Mouse (Mus musculus) heart, adult 11 months (tissue): ENCODE results near the gene Tex101.
"Not testable (repeated sequence)": the region's sequence is repeated elsewhere in the genome, so short reads cannot be mapped to it uniquely, and the experiment has no call there.

ENCODE experiments used
- DNase-seq: peaks from one replicate; pipeline ENCODE4 v3.0.0; 2022

Gene Tex101

DNA sequence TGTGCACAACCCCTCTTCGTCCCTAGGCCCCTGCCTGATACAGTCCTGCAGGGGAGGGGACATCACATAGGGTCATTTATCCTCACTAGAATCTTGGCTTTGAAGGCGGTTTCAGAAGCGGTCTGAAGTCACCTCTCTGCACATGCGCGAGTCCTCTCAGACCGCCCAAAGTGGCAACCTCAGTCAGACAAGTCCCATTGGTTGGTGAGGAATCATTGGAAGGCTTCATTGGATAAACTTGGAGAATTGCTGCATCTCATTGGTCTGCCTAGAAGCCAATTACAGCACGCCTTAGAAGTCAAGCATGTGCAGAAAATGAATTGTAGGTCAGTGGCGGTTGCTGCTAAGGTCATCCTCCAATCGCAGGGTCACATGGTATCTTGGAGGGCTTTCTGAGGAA, at the start of gene Tex101:
TSS of gene Tex101 (minus strand) at position 101 of the 400 bp plus-strand sequence.
- peak; percentile 50 for DNase-seq

DNA sequence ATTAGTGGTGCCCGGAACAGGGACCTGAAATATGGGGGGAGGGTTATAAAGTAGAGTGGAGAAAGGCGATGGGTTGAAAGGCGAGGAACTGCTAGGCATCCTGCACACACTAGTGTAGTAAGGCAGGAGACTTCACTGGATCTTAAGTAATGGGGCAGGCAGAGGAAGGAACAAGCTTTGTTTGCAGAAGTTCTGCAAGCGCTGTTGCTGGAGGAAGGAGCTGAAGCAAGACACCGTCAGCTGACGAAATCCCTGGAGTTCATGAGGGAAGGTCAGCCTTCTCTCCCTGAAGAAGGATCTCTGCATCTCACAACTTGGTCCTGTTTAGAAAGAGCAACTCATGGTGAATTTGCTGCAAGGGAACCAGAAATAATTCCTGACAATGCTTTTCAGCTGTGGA, 38.6 kb upstream of the Tex101 start:
- DNase-seq = no peak

DNA sequence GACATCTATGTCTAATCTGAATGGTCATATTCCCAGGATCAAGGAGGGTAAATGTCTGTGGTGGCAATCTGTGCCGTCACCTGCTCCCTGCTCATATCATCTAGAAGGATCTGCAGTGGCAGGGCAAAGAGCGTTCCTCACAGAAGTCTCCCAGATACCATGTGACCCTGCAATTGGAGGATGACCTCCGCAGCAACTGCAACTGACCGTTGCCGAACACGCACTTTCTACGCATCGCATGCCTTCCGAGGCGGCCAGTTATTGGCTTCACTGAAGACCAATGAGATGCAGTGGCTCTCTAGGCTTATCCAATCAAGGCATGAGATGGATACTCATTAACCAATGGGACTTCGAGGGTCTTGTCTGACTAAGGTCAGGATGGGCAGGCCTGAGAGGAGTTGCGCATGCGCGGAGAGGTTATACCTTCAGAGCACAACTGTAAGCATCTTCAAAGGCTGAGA, 32.4 kb upstream of the Tex101 start, which contains the start of gene BC049730:
TSS of gene BC049730 (plus strand) at position 411 of the 461 bp plus-strand sequence.
- DNase-seq = no peak

DNA sequence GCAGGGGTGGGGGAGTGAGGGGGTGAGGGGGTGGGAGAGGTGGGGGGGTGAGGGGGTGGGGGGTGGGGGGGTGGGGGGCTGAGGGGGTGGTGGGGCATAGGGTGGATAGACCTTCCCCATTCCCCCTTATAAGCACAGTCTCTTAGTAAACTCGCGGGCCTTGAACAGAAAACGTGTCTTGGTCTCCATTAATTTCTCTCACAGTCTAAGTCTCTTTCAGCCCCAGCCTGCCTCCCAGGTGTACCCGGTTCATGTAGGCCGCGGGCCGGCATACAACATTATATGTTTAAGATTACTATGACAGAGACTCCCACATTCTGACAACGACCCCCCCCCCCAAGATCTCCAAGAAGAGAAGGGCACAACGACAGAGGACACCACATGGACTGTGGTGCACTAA, 26.4 kb upstream of the Tex101 start:
- DNase-seq = peak; percentile 66

DNA sequence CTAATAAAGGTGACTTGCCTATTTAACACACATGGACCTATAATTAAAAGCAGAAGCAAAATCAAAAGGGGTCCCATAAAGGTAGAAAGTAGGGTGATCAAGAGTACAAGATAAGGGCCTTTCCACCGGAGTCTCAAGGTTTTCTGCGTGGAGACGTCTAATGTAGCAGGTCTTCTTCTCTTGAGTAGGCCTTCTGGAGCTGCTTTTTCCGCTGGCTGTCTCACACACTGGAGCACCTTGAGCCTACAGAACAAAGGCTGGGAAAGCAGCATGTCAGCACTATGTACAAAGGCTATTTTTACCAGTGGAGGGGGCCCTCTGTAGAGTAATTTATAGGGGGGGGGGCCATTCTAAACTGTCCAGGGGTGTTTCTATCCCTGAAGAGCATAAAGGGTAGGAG, 21.4 kb upstream of the Tex101 start:
- not testable (repeated sequence) for DNase-seq

DNA sequence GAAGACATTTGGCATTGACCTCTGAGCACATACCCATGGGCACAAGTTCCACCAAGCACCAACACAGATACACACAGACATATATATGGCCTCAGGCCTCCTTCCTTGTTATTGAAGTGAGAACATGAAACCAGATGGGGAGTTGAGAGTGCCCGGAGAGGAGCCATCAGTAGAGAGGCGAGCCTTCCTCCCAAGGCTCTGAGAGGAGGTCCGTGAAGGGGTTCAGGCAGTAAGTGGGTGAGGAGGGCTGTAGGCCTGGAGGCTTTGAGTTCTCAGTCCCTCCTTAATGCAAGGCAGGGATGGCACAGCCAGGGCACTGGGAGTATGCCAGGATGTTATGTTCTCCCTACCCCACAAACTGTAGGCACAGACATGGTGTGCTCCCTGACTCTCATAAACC, 16.2 kb upstream of the Tex101 start:
- DNase-seq = peak; percentile 54

DNA sequence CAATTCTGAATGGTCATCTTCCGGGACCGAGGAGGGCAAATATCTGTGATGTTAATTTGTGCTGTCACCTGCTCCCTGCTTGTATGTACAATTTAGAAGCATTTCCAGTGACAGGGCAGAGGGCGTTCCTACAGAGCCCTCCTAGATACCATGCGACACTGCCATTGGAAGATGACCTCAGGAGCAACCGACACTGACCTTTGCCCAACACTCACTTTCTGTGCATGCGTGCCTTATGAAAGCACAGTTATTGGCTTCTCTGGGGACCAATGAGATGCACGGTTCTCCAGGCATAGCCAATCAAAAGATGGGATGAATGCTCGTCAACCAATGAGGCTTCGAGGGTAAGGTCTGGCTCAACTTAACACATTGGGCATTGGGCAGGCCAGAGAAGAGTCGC, 11.0 kb upstream of the Tex101 start:
- peak; percentile 79 for DNase-seq

DNA sequence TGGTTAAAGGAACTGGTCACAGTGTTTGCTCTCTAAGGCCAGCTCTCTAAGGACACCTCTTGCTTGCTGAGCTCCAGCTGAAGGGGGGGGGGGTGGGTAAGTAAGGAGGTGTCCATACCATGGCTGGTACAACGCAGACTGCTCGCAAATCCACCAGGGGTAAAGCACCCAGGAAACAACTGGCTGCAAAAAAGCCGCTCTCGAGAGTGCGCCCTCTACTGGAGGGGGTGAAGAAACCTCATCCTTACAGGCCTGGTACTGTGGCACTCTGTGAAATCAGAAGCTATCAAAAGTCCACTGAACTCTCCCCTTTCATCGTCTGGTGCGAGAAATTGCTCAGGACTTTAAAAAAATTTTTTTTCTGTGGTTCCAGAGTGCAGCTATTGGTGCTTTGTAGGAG, 7.6 kb upstream of the Tex101 start:
- DNase-seq = peak; percentile 39

DNA sequence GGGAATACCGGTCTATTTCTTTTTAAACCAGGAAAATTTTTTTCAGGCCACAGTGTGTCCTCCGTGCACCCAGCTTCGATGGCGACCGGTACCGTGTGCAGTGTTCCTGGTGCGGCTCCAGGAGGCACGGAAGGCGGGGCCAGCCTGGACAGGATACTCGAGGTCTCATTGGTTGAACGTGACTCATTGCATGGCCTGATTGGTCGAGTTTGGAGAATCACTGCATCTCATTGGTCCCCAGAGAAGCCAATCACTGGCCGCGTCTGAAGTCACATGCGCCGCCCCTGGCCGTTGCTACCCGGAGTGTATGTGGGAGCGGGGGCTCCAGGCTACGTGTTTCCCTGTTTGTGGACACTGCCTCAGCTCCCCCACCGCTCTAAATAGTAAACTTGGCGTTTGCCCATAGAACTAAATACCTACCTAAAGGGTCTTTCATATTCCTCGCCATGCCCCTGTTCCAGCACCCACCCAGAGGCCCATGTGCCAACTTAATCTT, 4.5 kb downstream of the Tex101 start:
- DNase-seq = peak; percentile 81

DNA sequence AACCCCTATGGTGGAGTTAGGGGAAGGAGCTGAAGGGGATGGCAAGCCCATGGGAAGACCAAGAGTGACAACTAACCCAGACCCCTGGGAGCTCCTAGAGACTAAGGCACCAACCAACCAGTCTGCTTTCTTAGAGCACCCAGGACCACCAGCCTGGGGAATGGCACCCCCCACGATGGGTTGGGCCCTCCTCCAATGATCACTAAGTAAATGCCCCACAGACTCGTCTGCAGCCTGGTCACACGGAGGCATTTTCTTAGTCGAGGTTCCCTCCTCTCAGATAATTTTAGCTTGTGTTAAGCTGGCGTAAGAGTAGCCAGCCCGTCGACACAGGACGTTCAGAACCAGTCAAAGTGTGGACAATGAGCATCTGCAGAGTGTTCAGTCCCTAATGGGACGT, 11.5 kb downstream of the Tex101 start:
- peak; percentile 73 for DNase-seq

DNA sequence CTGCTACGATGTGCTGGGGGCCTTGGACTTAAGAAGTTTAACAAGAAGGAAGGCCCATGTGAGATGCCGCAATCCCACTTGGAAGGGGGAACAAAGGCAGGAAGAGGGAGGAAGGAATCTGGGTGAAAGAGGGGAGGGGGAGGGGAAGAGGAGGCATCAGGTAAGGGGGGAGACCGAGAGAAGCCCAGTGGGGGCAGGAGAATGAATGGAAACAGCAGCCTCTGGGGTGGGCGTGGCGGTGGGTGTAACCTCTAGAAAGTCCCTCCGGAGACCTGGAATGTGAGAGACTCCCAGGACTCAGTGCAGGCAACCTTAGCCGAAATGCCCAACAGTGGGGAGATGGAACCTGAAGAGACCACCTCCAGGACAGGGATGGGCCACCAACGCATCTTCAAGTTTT, 12.2 kb downstream of the Tex101 start:
- DNase-seq = peak; percentile 62

DNA sequence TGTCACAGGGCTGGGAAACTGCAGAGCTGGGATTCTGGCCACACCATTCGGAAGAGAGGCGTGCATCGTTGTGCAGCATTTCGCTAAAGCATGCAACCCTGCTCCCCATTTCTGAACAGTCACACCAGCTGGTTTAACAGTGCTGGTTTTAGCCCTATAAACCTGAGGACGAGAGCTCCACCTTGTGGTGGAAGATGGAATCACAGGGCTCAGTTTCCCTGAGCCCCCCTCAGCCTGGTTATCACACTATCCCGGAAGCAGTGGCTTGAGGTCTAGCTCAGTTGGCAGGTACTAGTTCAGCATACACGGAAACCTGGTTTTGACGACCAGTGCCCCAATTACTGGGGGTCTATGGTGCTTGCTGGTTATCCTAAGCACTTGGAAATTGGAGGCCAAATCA, 13.9 kb downstream of the Tex101 start:
- DNase-seq = peak; percentile 93

DNA sequence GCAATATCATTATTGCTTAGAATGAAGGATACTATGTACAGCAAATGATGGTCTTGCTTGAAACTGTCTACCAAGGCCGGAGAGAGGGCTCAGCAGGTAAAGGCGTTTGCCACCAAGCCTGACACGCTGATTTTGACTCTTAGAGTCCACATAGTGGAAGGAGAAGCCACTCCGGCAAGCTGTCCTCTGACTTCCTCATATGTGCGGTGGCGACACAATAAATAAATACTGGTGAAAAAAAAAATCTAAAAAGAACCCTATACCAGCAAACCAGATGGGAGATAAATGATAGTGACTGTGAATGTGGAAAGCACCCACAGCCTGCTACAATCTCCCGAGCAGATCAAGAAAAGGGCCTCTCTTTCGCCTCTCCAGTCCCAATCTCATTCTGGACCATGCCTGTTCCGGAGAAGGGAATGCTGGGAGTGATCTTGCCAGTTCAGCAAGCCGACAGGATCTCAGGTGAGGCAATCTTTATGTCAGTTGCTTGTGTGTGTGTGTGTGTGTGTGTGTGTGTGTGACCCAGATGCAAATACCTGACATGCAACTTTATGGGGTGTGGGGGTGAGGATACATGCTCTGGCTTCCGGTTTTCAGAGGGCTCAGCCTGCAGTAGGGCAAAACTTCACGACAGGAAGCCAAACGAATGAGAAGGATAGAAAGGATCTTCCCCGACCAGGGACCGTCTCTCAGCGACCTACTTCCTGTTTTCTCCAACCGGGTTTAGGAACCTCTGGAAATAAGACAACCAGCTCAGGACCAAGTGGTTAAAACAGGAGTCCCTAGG, 15.2 kb downstream of the Tex101 start:
- peak; percentile 82 for DNase-seq

DNA sequence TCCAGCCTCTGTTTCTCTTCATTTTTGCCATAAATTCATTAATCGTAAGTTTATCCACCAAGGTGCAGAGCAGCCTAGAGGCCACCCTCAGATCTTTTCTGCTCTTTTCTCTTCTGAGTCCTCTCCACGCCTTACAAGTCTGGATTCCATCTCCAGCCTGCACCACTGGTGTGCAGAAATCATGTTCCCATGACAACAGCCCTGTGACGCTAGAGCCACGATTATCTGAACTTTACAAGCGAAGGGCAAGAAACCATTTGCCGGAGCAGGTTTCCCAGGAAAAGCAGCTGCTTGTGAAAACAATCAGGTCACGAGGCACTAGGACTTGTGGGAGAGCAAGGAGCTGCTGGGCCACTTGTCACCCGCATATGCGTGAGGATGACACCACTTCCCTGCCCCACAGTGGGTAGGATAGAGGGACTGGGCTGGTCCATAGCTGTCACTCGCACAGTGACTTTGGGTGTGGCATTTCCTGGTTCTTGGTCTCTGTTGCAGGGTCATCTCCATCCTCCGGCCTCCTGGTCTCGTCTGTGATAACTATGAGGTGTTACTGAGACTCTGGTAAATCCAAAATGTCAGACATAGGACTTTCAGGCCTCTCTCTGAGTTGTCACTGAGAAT, 16.6 kb downstream of the Tex101 start:
- DNase-seq = peak; percentile 71

DNA sequence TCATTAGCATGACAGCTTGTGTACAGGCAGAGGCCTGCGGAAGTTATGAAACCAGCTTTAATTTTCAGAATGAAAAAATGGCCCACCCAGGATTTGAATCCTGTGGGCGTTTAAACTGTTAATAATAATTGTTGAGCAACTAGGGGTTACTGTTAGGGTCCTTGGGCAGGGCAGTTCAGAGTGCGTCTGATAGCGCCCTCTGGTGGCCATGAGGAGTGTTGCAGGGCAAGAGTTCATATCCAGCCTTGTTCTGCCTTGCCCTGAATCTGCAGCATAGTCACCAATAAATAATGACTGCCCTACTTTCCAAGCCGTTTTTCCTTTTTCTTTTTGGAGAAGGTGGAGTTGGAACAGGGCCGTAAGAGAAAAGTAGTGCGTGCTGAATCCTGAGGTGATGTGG, 22.8 kb downstream of the Tex101 start:
- peak; percentile 93 for DNase-seq

DNA sequence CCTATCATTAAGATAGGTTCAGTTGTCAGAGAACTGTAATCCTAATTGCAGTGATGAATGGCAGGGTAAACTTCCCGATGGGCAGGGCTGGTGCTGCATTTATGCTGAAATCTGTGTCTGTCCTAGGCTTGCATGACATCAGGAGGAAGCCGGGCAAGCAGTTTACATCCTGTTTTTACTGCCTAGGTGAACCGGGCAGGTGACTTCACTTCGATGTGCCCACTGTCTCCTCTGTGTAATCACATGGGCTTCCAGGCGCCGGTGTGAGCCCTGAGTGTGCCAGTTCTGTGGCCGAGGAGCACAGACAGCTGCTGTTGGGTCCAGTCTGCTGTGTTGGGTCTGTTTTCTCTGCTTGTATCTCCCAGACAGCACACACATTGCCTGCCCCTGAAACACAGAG, 30.0 kb downstream of the Tex101 start:
- DNase-seq = no peak

DNA sequence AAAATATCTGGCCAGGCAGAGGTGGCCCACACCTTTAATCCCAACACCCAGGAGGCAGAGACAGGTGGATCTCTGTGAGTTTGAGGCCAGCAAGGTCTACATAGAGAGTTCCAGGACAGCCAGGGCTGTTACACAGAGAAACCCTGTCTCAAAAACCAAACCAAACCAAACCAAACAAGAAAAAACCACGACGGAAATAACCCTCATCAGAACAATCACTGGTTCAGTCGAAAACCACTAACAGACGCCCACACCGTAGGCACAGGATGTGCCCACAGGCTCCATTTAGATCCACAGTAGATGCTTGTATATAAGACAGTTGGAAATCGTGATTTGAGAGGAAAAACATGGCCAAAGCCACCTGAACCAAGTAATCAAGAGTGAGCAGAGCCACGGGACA, 31.5 kb downstream of the Tex101 start:
- DNase-seq = no peak

DNA sequence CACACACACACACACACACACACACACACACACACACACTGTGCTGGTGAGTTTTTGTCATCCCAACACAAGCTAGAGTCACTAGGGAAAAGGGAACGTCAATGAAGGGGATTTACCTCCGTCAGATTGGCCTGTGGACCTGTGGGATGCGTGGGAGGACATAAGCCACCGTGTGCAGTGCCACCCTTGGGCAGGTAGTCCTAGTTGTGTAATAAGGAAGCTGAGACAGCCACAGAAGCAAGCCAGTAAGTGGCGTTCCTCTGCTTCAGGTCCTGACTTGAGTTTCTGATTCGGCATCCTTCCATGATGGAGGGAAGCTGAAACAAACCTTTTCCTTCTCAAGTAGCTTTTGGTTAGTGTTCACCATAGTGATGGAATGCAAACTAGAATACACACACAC, 32.0 kb downstream of the Tex101 start:
- no peak for DNase-seq

DNA sequence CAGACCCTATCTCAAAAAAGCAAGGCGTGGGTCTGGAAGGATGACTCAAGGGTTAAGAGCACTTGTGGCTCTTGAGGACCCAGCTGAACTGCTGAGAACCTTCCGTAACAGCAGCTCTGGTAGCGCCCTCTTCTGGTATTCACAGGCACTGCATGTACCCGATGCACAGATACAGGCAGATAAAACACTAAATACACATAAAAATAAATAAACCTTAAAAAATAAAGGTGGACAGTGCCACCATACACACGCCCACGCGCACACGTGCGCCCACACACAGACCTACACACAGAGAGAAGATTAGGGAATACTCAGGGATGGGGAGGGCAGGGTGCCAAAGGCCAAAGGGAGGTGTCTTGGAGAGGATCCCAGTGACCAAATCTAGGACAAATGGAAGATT, 34.0 kb downstream of the Tex101 start:
- DNase-seq = no peak

DNA sequence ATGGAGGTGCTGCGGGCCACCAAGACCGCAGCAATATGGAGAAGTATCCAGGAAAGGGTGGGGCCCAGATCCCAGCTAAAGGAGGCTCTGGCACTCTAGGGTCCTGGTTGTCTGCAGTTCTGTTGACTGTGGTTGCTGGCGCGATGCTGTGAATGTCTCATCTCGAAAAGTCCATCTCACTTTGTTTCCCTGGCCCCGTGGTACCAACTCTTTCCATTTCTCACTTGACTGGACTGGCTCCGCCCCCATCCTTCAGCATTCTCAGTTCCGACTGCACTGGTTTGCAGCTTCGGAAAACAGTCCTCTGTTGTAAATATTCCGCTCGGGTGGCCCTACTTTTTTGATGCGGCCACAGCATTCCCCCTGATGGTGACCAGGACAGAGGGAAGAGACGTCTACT, 36.0 kb downstream of the Tex101 start:
- no peak for DNase-seq

DNA sequence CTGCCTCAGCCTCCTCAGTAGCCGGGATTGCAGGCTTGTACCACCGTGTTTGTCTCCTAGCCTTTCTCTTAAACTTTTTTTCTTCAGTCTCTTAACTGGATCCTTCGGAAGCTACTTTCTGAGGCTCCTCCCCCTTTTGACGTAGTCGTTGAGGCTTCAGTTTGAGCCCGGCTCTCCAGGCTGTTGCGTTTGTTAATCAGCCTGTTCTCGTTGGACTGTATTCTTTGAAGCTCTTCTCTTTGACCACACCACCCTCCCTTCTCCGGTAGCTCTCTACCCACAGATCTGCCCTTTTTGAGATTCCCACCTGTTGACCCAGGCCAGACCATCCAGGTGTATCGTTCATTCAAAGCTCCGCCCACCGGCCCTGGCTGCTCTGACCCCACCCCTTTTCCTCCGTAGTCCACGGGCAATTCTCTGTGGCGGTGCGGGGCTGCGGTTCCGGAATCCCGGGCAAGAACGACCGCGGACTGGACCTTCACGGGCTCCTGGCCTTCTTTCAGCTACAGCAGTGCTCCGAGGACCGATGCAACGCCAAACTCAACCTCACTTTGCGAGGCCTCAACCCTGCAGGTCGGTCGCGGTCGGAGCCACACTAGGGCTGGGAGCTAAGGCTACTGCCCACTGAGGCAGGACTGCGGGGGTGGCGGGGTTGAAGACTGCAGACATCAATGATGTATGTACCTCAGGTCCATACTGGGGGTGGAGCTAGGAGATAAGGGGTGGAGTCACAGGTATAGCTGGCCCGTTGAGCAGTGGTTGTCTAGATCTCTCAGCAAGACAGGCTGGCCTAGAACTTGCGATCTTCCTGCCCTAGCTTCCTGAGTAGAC, 38.2 kb downstream of the Tex101 start:
- no peak for DNase-seq

DNA sequence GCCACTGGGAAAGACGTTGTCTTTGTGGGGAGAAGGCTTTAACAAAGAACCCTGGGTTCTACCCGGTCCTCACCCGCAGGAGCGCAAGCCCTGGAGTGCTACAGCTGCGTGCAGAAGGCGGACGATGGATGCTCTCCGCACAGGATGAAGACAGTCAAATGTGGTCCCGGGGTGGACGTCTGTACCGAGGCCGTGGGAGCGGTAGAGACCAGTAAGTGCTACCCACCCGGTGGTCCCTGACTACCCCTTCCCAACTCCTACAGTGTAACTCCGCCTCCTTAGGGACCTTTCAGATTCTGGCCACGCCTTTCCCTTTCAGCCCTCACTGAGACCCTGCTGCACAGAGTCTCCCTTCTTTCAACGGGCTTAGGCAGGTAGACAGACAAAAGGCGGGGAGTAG, 39.4 kb downstream of the Tex101 start:
- no peak for DNase-seq

DNA sequence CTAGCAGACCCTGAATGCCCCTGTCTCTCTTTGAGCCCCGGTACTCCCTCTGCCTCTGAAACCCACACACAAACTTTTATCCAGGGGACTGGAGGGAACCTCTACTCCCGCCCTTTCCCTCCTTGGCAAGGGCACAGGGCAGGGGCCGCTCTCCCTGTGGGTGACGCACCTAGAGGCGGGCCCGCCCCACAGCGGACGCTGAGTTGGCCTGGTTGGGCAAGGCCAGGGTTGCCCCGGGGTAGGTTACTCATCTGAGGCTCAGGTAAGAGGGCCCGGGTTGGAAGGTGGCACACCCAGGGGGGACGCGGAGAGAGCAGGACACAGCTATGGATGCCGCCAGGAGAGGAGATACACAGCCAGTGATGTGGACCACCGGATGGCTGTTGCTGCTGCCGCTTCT, 40.2 kb downstream of the Tex101 start, which contains the start of gene Lypd3:
TSS of gene Lypd3 (plus strand) at position 287 of the 400 bp plus-strand sequence.
- DNase-seq = no peak
